ENCODE assay signal across 8 mouse cellular contexts in genomic region chr6:127582391-127583176, GRCm38 (mm10). TPM values are rescaled to one million over a fixed set of nuclear protein-coding genes. Genes with fewer than 3 reads are reported as not detected.
DNase-seq lines count a peak whose midpoint lies in the region; ATAC-seq and TF ChIP-seq lines count a peak whose summit lies in the region.

No protein-coding gene starts in this region.

- TF ChIP-seq EP300 in heart, postnatal 0 days (IDR thresholded peaks at IDR 0.05; ENCODE audit: low read depth): no peak

- H3K4me3 ChIP-seq in forebrain, embryonic 11.5 days (ENCODE audit: low read depth, low read length): no peak overlapping the region
- peak overlapping the region; percentile 40 for H3K4me3 ChIP-seq in heart, postnatal 0 days (ENCODE audit: low read depth, low read length)
- peak overlapping the region; percentile 50 for H3K4me3 ChIP-seq in liver, embryonic 15.5 days (replicated peaks)
- H3K4me3 ChIP-seq in neural tube, embryonic 12.5 days: peak overlapping the region; percentile 9; the same call in 1 of the 2 replicates
- H3K4me3 ChIP-seq in testis, adult 2 months (ENCODE audit: control insufficient read depth, low read depth, low read length): no peak overlapping the region

- peak; percentile 84 for TF ChIP-seq CTCF in heart, postnatal 0 days (IDR thresholded peaks at IDR 0.05; ENCODE audit: low read depth)
- TF ChIP-seq CTCF in testis, adult 2 months (IDR thresholded peaks at IDR 0.05; ENCODE audit: control insufficient read depth, insufficient read depth, insufficient replicate concordance, low read depth, low read length): peak; percentile 38; the same call in 1 of the 2 replicates

- H3K9me3 ChIP-seq in forebrain, embryonic 11.5 days (ENCODE audit: control insufficient read depth, low read length): no peaks in the 10 kb centered on the region
- no peaks in the 10 kb centered on the region for H3K9me3 ChIP-seq in heart, postnatal 0 days (replicated peaks; ENCODE audit: control insufficient read depth, low read length)
- H3K9me3 ChIP-seq in liver, embryonic 15.5 days (replicated peaks): no peaks in the 10 kb centered on the region
- no peaks in the 10 kb centered on the region for H3K9me3 ChIP-seq in neural tube, embryonic 12.5 days

- peak overlapping the region; percentile 29 for H3K4me2 ChIP-seq in forebrain, embryonic 11.5 days (ENCODE audit: low read depth, low read length, severe bottlenecking)
- H3K4me2 ChIP-seq in heart, postnatal 0 days (ENCODE audit: low read depth, low read length): peak overlapping the region; percentile 57
- peak overlapping the region; percentile 77 for H3K4me2 ChIP-seq in liver, embryonic 15.5 days
- H3K4me2 ChIP-seq in neural tube, embryonic 12.5 days (replicated peaks): peak overlapping the region; percentile 53

- H3K9ac ChIP-seq in forebrain, embryonic 11.5 days (ENCODE audit: low read length): no peak overlapping the region
- peak overlapping the region; percentile 6; the same call in 1 of the 2 replicates for H3K9ac ChIP-seq in heart, postnatal 0 days (replicated peaks; ENCODE audit: low read depth, low read length)
- H3K9ac ChIP-seq in liver, embryonic 15.5 days: peak overlapping the region; percentile 37
- peak overlapping the region; percentile 27 for H3K9ac ChIP-seq in neural tube, embryonic 12.5 days

- H3K4me1 ChIP-seq in forebrain, embryonic 11.5 days (replicated peaks; ENCODE audit: control insufficient read depth, insufficient read depth, low read length): no peaks in the 10 kb centered on the region
- peaks cover 10% of the 10 kb centered on the region for H3K4me1 ChIP-seq in heart, postnatal 0 days (ENCODE audit: control insufficient read depth, insufficient read depth)
- peaks cover 54% of the 10 kb centered on the region for H3K4me1 ChIP-seq in liver, embryonic 15.5 days (replicated peaks)
- H3K4me1 ChIP-seq in neural tube, embryonic 12.5 days: peaks cover 9% of the 10 kb centered on the region; the same call in 1 of the 2 replicates
- peaks cover 3% of the 10 kb centered on the region; the same call in 1 of the 2 replicates for H3K4me1 ChIP-seq in testis, adult 2 months (ENCODE audit: control insufficient read depth, insufficient read depth, low read length)

- ATAC-seq in forebrain, embryonic 11.5 days (replicated peaks; ENCODE audit: low FRiP score): peak; percentile 61; the same call in 1 of the 2 replicates
- ATAC-seq in heart, postnatal 0 days (ENCODE audit: insufficient read depth, low read depth): peak; percentile 55
- no peak for ATAC-seq in liver, embryonic 15.5 days (ENCODE audit: insufficient read depth)
- peak; percentile 65; the same call in 1 of the 2 replicates for ATAC-seq in neural tube, embryonic 12.5 days (ENCODE audit: low FRiP score, low read depth)

- TF ChIP-seq POLR2A in testis, adult 2 months (IDR thresholded peaks at IDR 0.05; ENCODE audit: control insufficient read depth, low read depth, low read length): no peak

- DNase-seq in ES-CJ7 (ENCODE audit: low read depth, low spot score): peak; percentile 77
- DNase-seq in c-Kit-positive CD71-positive TER-119-negative erythroid progenitor cells, embryonic 14.5 days (ENCODE audit: low read depth): peak; percentile 76
- peak; percentile 84 for DNase-seq in forebrain, embryonic 11.5 days (ENCODE audit: low spot score)
- DNase-seq in heart, postnatal 0 days (ENCODE audit: low spot score): peak; percentile 69
- peak; percentile 87 to 89 for DNase-seq in kidney, postnatal 4 days

- no peak overlapping the region for H3K27ac ChIP-seq in forebrain, embryonic 11.5 days (ENCODE audit: low read depth, low read length)
- H3K27ac ChIP-seq in heart, postnatal 0 days (ENCODE audit: low read depth): 0 out of 2 replicates have a peak overlapping the region, but pooled peaks have one; percentile 9
- peak overlapping the region; percentile 58 for H3K27ac ChIP-seq in liver, embryonic 15.5 days (replicated peaks)
- H3K27ac ChIP-seq in neural tube, embryonic 12.5 days: no peak overlapping the region
- H3K27ac ChIP-seq in testis, adult 2 months (ENCODE audit: control insufficient read depth, insufficient read depth, low read depth, low read length): no peak overlapping the region

- 15% methylated on average over 15 of the region's 15 CpGs for WGBS in forebrain, embryonic 11.5 days
- WGBS in heart, postnatal 0 days: under 1% methylated on average over 15 of the region's 15 CpGs
- WGBS in liver, embryonic 15.5 days (ENCODE audit: insufficient replicate concordance): 1% methylated on average over 15 of the region's 15 CpGs
- 7% methylated on average over 15 of the region's 15 CpGs for WGBS in neural tube, embryonic 12.5 days

- H3K27me3 ChIP-seq in forebrain, embryonic 11.5 days (ENCODE audit: control insufficient read depth, insufficient read depth, low read length): no peaks in the 10 kb centered on the region
- no peaks in the 10 kb centered on the region for H3K27me3 ChIP-seq in heart, postnatal 0 days (ENCODE audit: control insufficient read depth, insufficient read depth, low read length)
- no peaks in the 10 kb centered on the region for H3K27me3 ChIP-seq in liver, embryonic 15.5 days
- no peaks in the 10 kb centered on the region; the same call in 1 of the 2 replicates for H3K27me3 ChIP-seq in neural tube, embryonic 12.5 days (replicated peaks)
- no peaks in the 10 kb centered on the region for H3K27me3 ChIP-seq in testis, adult 2 months (ENCODE audit: control insufficient read depth, insufficient read depth, low read length)

- H3K36me3 ChIP-seq in forebrain, embryonic 11.5 days (ENCODE audit: control insufficient read depth, insufficient read depth, low read length): no peaks in the 10 kb centered on the region
- no peaks in the 10 kb centered on the region for H3K36me3 ChIP-seq in heart, postnatal 0 days (replicated peaks; ENCODE audit: control insufficient read depth, insufficient read depth, low read length)
- H3K36me3 ChIP-seq in liver, embryonic 15.5 days (replicated peaks): no peaks in the 10 kb centered on the region
- no peaks in the 10 kb centered on the region for H3K36me3 ChIP-seq in neural tube, embryonic 12.5 days
- H3K36me3 ChIP-seq in testis, adult 2 months (ENCODE audit: control insufficient read depth, insufficient read depth, low read length): no peaks in the 10 kb centered on the region

RNA-seq across cellular contexts. Expression of gene Cracr2a, which starts 21.4 kb away (rescaled TPM):
- 0.99 and 1.2 TPM in 2 replicates for polyA plus RNA-seq in forebrain, embryonic 11.5 days (2014; fragmentation: Nextera tagmentation; extraction: Ambion mirVana)
- total RNA-seq in heart, postnatal 0 days (2014; rRNA removed; ENCODE audit: low replicate concordance): 0.85 and 1.7 TPM in 2 replicates
- polyA plus RNA-seq in heart, postnatal 0 days (2015; fragmentation: Nextera tagmentation; extraction: Ambion mirVana): 0.86 and 1.0 TPM in 2 replicates
- 0.97 and 1.0 TPM in 2 replicates for polyA plus RNA-seq in liver, embryonic 15.5 days (2015; fragmentation: Nextera tagmentation; extraction: Ambion mirVana)
- polyA plus RNA-seq in neural tube, embryonic 12.5 days (2016; fragmentation: Nextera tagmentation; extraction: Ambion mirVana): 0.81 and 1.3 TPM in 2 replicates
- polyA plus RNA-seq in testis, adult 2 months (2012; rRNA removed): 0.46 and 0.54 TPM in 2 replicates

Comparison
In these comparisons a context has a peak if more than half of its experiments do, and no peak if none do; other contexts are left out.
1. H3K27ac ChIP-seq: peak in heart, postnatal 0 days (single experiment) and liver, embryonic 15.5 days (single experiment); none in forebrain, embryonic 11.5 days (single experiment), neural tube, embryonic 12.5 days (single experiment) and testis, adult 2 months (single experiment).
2. H3K4me3 ChIP-seq: peak in heart, postnatal 0 days (single experiment), liver, embryonic 15.5 days (single experiment) and neural tube, embryonic 12.5 days (single experiment); none in forebrain, embryonic 11.5 days (single experiment) and testis, adult 2 months (single experiment).
3. Peak in every context shown above with its lines, with median percentiles within 50 percentile points of each other: DNase-seq and H3K4me2 ChIP-seq.